In the genomic region with DNA sequence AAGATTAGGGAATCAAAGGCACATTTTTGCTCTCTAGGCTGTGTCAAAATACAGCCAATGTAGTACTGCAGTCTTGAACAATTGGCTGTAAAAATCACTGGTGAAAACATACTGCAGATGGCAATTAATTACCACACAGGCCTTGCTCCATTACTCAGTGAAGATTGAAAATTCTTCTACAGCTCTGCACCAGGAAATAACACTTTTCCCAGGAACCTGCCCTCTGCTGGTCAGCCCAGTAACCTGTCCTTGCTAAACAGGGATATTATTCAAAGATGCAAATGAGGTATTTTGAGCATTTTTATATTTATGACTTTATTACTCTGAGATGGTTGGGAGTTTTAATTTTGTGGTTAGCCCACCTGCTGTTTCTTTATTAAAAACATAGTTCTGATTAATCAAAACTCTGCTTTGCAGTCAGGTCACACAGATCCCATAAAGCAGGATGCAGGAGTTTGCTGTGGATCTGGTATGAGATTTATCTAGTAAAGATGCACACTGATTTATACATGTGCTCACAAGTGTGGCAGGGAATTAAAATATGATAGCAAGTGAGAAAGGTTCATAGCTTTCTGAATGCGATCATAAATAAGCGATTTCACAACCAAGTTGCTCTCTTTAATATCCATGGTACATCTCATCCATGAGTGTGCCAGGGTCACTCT, we compare ENCODE assay signal across 10 mouse cellular contexts.
A peak's percentile ranks its signal among the peaks of the same experiment; 100 is the strongest.
DNase-seq lines count a peak whose midpoint lies in the region; ATAC-seq and TF ChIP-seq lines count a peak whose summit lies in the region.
"Had no signal": no experiment of that assay in that cellular context is flagged by ENCODE, and none has a peak within 500 bp of the region (broad histone marks: within the 10 kb centered on the region; RNA-seq: fewer than 3 reads in every experiment).

No protein-coding gene starts in this region.

- peak; percentile 2 for DNase-seq in right cerebral cortex, adult 18-20 months
- DNase-seq in right cerebral cortex, postnatal 36 days (ENCODE audit: low spot score in 2 of 2): no peak
- DNase-seq in embryonic facial prominence, embryonic 10.5 days (ENCODE audit: low spot score): peak; percentile 10
- DNase-seq in right cerebral cortex, postnatal 14 days: peak; percentile 10
- no peak for DNase-seq in lung, postnatal 10 days
- no peak for DNase-seq in gastrocnemius, adult 18-20 months (ENCODE audit: low spot score)

- H3K27me3 ChIP-seq in intestine, postnatal 0 days (replicated peaks; ENCODE audit: control insufficient read depth, insufficient read depth, low read length): no peaks in the 10 kb centered on the region
- no peaks in the 10 kb centered on the region for H3K27me3 ChIP-seq in intestine, embryonic 16.5 days (replicated peaks; ENCODE audit: control insufficient read depth, insufficient read depth, low read length)
- H3K27me3 ChIP-seq in embryonic facial prominence, embryonic 10.5 days (replicated peaks; ENCODE audit: low read depth, poor library complexity, severe bottlenecking): no peaks in the 10 kb centered on the region
- H3K27me3 ChIP-seq: embryonic facial prominence, embryonic 15.5 days had no signal

- no peak overlapping the region for H3K27ac ChIP-seq in intestine, postnatal 0 days (ENCODE audit: low read depth, low read length)
- no peak overlapping the region for H3K27ac ChIP-seq in intestine, embryonic 16.5 days (ENCODE audit: low read length)
- no peak overlapping the region for H3K27ac ChIP-seq in embryonic facial prominence, embryonic 10.5 days (replicated peaks)
- H3K27ac ChIP-seq: embryonic facial prominence, embryonic 15.5 days had no signal

- H3K9me3 ChIP-seq in intestine, postnatal 0 days (ENCODE audit: control insufficient read depth): no peaks in the 10 kb centered on the region
- H3K9me3 ChIP-seq in intestine, embryonic 16.5 days (ENCODE audit: control insufficient read depth, low read length): no peaks in the 10 kb centered on the region
- H3K9me3 ChIP-seq in embryonic facial prominence, embryonic 10.5 days: no peaks in the 10 kb centered on the region
- H3K9me3 ChIP-seq: embryonic facial prominence, embryonic 15.5 days had no signal

- TF ChIP-seq CTCF in intestine, postnatal 0 days (IDR thresholded peaks at IDR 0.05; ENCODE audit: low read depth): peak; percentile 23; the same call in 1 of the 2 replicates

- ATAC-seq in intestine, postnatal 0 days: no peak
- ATAC-seq in intestine, embryonic 16.5 days: no peak
- ATAC-seq: inflammation-experienced regulatory T-cells, adult 6 months had no signal

- no peaks in the 10 kb centered on the region for H3K4me1 ChIP-seq in intestine, postnatal 0 days (replicated peaks; ENCODE audit: control insufficient read depth, insufficient read depth, low read length)
- no peaks in the 10 kb centered on the region for H3K4me1 ChIP-seq in intestine, embryonic 16.5 days (ENCODE audit: control insufficient read depth, insufficient read depth, low read length)
- H3K4me1 ChIP-seq in embryonic facial prominence, embryonic 10.5 days: no peaks in the 10 kb centered on the region
- H3K4me1 ChIP-seq: embryonic facial prominence, embryonic 15.5 days had no signal

- H3K9ac ChIP-seq in intestine, postnatal 0 days (ENCODE audit: low read depth, low read length): no peak overlapping the region
- H3K9ac ChIP-seq in intestine, embryonic 16.5 days (ENCODE audit: low read depth, low read length): no peak overlapping the region
- H3K9ac ChIP-seq: embryonic facial prominence, embryonic 15.5 days had no signal

- no peak overlapping the region for H3K4me3 ChIP-seq in intestine, postnatal 0 days (ENCODE audit: low read depth, low read length)
- H3K4me3 ChIP-seq in intestine, embryonic 16.5 days (ENCODE audit: low read length): no peak overlapping the region
- no peak overlapping the region for H3K4me3 ChIP-seq in embryonic facial prominence, embryonic 10.5 days
- H3K4me3 ChIP-seq: embryonic facial prominence, embryonic 15.5 days had no signal

- H3K36me3 ChIP-seq in intestine, postnatal 0 days (ENCODE audit: control insufficient read depth, insufficient read depth): no peaks in the 10 kb centered on the region
- no peaks in the 10 kb centered on the region for H3K36me3 ChIP-seq in intestine, embryonic 16.5 days (ENCODE audit: control insufficient read depth, insufficient read depth, low read length)
- no peaks in the 10 kb centered on the region for H3K36me3 ChIP-seq in embryonic facial prominence, embryonic 10.5 days (replicated peaks)
- H3K36me3 ChIP-seq: embryonic facial prominence, embryonic 15.5 days had no signal

- 97% methylated on average over 2 of the region's 2 CpGs for WGBS in intestine, postnatal 0 days
- 93% methylated on average over 2 of the region's 2 CpGs for WGBS in intestine, embryonic 16.5 days
- 93% methylated on average over 2 of the region's 2 CpGs for WGBS in embryonic facial prominence, embryonic 10.5 days

- H3K4me2 ChIP-seq in intestine, postnatal 0 days (replicated peaks; ENCODE audit: low read depth): no peak overlapping the region
- H3K4me2 ChIP-seq in intestine, embryonic 16.5 days (ENCODE audit: low read depth, low read length): no peak overlapping the region
- H3K4me2 ChIP-seq: embryonic facial prominence, embryonic 15.5 days had no signal

Comparison
In these comparisons a context has a peak if more than half of its experiments do, and no peak if none do; other contexts are left out.
1. DNase-seq: peak in right cerebral cortex, adult 18-20 months (single experiment), embryonic facial prominence, embryonic 10.5 days (single experiment) and right cerebral cortex, postnatal 14 days (single experiment); none in right cerebral cortex, postnatal 36 days (0 of 2), lung, postnatal 10 days (single experiment) and gastrocnemius, adult 18-20 months (single experiment).